Mouse (Mus musculus) C2C12 (cell line): ENCODE results near the gene Glipr1. TPM values are rescaled to one million over a fixed set of nuclear protein-coding genes. Genes with fewer than 3 reads are reported as not detected.
"Not testable (repeated sequence)": the region's sequence is repeated elsewhere in the genome, so short reads cannot be mapped to it uniquely, and the experiment has no call there.

Experiments
- H3K27me3 ChIP-seq: one replicate; pipeline ENCODE4 v1.6.1; 2011; ENCODE audit not compliant: control insufficient read depth, insufficient read depth, insufficient read length
- H3K36me3 ChIP-seq: one replicate; pipeline ENCODE4 v1.6.1; 2011; ENCODE audit not compliant: control insufficient read depth, insufficient read depth
- H3K4me3 ChIP-seq: one replicate; pipeline ENCODE4 v1.5.1; 2011; ENCODE audit warnings: mild to moderate bottlenecking, control low read depth; ENCODE audit not compliant: poor library complexity, insufficient read depth, severe bottlenecking
- H3K79me2 ChIP-seq: one replicate; pipeline ENCODE4 v1.6.1; 2011; ENCODE audit not compliant: control insufficient read depth, insufficient read depth
- H3K79me3 ChIP-seq: one replicate; pipeline ENCODE4 v1.6.1; 2011; ENCODE audit warnings: low read depth, control low read depth
- H3ac ChIP-seq: one replicate; pipeline ENCODE3; 2011; ENCODE audit warnings: low read depth; ENCODE audit not compliant: control insufficient read depth, insufficient read length
- CEBPB ChIP-seq: IDR thresholded peaks from one replicate; pipeline ENCODE4 v1.6.1; 2011; ENCODE audit warnings: low read depth, mild to moderate bottlenecking, control low read depth, moderate library complexity
- CTCF ChIP-seq: IDR thresholded peaks from one replicate; pipeline ENCODE4 v1.5.1; 2011; ENCODE audit not compliant: control insufficient read depth, insufficient read depth, insufficient read length
- FOSL1 ChIP-seq: IDR thresholded peaks from one replicate; pipeline ENCODE4 v1.8.0; 2011; ENCODE audit warnings: mild to moderate bottlenecking, low read length; ENCODE audit not compliant: poor library complexity, insufficient read depth, severe bottlenecking
- MAX ChIP-seq: IDR thresholded peaks from one replicate; pipeline ENCODE4 v1.6.1; 2011; ENCODE audit warnings: mild to moderate bottlenecking, control low read depth
- MYOD1 ChIP-seq: IDR thresholded peaks from one replicate; pipeline ENCODE4 v1.6.1; 2011; ENCODE audit warnings: low read depth; ENCODE audit not compliant: control insufficient read depth, insufficient read length
- MYOG ChIP-seq: IDR thresholded peaks from one replicate; pipeline ENCODE4 v1.6.1; 2011; ENCODE audit not compliant: control insufficient read depth, insufficient read length; ENCODE audit errors: extremely low read depth
- USF1 ChIP-seq: IDR thresholded peaks from one replicate; pipeline ENCODE4 v1.6.1; 2011; ENCODE audit warnings: low read depth, mild to moderate bottlenecking, control low read depth, moderate library complexity
- long read RNA-seq, 2 experiments: library from polyadenylated mRNA; unstranded; transcript quantifications; one replicate each; pipeline ENCODE4 v2.0.0; 2019 to 2020
- polyA plus RNA-seq: library from polyadenylated mRNA; unstranded; fragments of >200 nt; fragmentation: generic; extraction: Trizol; gene quantifications from one replicate; pipeline ENCODE4 v1.2.1, GENCODE M21; 2012; ENCODE audit warnings: missing spikeins

The Glipr1 gene
- 10.3 TPM for polyA plus RNA-seq
- long read RNA-seq, experiment 1, partial matches to known transcripts: 1 of 4 reads
- long read RNA-seq, experiment 1, other reads (novel, unspliced or antisense): 1 of 4 reads
- long read RNA-seq, experiment 2: 0 reads

DNA sequence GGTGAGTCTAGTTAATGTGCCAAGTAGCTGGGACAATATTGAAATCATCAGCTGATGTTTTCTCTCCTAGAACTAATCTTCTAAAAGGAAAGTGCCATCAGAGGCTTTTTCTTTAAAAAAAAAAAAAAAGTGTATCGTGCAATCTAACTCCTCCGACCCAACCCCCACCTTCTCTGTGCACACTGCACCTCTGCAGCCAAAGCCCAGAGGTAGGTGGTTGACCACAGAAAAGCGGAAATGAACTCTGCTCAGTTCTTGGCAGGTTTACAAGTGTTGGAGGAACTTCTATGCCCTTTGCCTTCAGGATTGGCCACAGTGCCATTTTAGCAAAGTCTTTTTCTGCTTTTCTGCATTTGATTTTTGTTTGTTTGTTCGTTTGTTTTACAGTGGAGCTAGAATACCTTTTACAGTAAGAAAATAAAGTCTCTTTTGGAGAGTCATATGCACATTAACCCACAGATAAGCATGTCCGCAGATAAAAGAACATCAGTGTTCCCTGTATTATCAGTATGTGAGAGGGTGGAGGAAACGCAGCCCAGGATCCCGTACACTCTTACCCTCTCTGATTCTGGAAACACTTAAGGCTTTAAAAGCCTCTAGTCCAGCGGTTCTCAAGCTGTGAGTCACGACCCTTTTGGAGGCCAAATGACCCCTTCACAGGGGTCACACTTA lies at the start of gene Glipr1:
TSS of gene Glipr1 (minus strand) at position 88 of the 672 bp plus-strand sequence.
- H3K4me3 ChIP-seq: no peak within 1 kb of the TSS
- H3K79me2 ChIP-seq: no peaks in the 10 kb centered on the region
- H3K36me3 ChIP-seq: no peaks in the 10 kb centered on the region
- no peak within 1 kb of the TSS for H3ac ChIP-seq
- no peaks in the 10 kb centered on the region for H3K79me3 ChIP-seq
- TF ChIP-seq MAX (no peak), USF1 (no peak), CTCF (no peak), FOSL1 (no peak), CEBPB (no peak), MYOD1 (no peak), MYOG (no peak)
- H3K27me3 ChIP-seq: no peaks in the 10 kb centered on the region

DNA sequence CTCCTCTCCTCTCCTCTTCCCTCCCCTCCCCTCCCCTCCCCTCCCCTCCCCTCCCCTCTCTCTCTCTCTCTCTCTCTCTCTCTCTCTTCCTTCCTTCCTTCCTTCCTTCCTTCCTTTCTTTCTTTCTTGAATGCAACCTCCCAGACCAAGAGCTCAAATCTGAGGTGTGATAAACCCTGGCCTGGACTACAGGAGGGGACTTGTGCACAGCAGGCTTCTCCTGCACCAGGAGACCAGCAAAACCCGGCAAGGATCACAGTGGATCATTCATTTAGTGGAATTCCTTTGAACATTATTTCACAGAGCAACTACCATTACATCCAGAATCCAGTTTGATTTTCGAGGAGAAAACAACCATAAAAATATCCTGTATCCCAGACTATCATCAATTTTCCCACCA lies 49.5 kb upstream of the Glipr1 start:
- not testable (repeated sequence) for H3K27me3 ChIP-seq, H3K36me3 ChIP-seq, H3K4me3 ChIP-seq, H3K79me2 ChIP-seq, H3ac ChIP-seq, H3K79me3 ChIP-seq

DNA sequence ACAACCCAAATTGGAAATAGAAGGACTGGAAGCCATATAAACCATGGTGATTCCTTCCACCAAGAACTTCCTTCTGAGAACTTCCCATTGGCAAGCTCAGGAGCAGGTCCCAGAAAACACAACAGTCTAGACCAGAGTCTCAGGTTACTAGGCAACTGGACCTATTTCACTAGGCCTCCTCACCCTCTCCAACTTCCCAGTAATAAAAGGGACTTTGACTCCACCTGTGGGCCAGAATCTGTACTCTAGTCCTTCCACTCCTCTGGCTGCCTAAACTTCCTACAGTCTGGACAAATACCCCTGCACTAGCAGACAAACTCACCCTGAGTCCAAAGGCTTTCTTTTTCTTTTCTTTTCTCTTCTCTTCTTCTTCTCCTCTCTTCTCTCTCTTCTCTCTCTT lies 48.8 kb upstream of the Glipr1 start:
- no peaks in the 10 kb centered on the region for H3K27me3 ChIP-seq
- no peaks in the 10 kb centered on the region for H3K36me3 ChIP-seq
- H3K4me3 ChIP-seq: no peak overlapping the region
- TF ChIP-seq FOSL1 (no peak), CTCF (no peak), USF1 (no peak), CEBPB (no peak), MYOG (no peak), MAX (no peak)
- H3K79me2 ChIP-seq: no peaks in the 10 kb centered on the region
- H3ac ChIP-seq: no peak overlapping the region
- no peaks in the 10 kb centered on the region for H3K79me3 ChIP-seq

DNA sequence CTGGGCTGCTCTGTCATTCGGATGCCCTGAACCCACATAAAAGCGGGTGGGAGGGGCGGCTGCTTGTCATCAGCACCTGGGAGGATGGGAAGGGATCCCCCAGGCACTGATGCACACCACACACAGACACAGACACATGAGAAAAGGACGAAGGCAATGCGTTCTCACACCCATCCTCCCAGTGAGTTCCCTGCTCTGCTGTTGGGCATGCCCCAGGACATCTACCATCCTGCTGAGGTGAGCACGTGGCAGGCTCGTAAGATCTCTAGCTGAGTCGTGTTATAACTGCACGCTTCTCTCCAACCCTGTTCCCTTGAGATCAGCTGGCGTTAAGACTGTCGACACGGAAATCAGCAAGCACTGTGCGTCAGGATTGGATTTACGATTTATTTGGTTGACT lies 41.9 kb upstream of the Glipr1 start:
- H3ac ChIP-seq: not testable (repeated sequence)

DNA sequence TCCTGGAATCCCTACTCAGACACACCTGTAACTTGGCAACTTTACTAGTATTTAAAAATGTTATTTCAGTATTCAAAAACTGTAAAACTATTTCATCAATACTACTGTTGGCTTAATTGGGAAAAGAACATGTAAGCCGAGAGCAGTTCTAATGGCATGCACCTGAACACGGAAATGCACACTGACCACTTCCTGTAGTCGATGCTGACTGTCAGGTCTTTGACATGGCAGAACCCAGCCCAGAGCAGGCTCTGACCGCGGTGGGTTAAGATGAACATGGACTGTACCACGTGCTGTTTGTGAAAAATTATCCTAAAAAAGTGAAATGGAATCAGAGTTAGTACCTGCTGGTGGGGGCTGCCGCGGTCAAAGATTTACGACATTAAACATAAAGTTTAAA lies 41.1 kb upstream of the Glipr1 start:
- not testable (repeated sequence) for H3K79me3 ChIP-seq, H3K27me3 ChIP-seq, H3ac ChIP-seq, H3K79me2 ChIP-seq, H3K36me3 ChIP-seq, H3K4me3 ChIP-seq

More for the DNA sequence above, 41.9 kb upstream of the Glipr1 start:
- not testable (repeated sequence) for H3K79me2 ChIP-seq, H3K36me3 ChIP-seq, H3K79me3 ChIP-seq, H3K4me3 ChIP-seq, H3K27me3 ChIP-seq

DNA sequence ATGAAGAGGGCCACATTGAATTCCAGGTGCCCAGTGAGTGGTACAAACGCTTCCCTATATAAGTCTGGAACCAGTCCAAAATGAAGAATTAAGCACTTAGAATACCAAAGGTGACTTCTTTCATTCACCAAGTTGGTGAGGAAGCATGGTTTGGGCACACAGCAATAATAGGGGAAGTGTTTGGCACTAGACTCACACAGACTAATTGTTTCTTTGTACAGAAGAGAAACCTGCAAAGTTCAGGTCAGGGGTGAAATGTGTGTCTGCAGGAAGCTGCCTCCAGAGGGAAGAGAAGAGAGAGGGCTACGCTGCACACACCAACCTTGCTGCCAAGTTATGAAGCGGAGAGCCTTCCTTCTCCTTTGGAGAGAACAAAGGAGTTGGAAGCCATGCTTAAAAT lies 26.3 kb upstream of the Glipr1 start:
- not testable (repeated sequence) for H3K36me3 ChIP-seq, H3K79me2 ChIP-seq, H3K4me3 ChIP-seq, H3ac ChIP-seq, H3K27me3 ChIP-seq, H3K79me3 ChIP-seq

DNA sequence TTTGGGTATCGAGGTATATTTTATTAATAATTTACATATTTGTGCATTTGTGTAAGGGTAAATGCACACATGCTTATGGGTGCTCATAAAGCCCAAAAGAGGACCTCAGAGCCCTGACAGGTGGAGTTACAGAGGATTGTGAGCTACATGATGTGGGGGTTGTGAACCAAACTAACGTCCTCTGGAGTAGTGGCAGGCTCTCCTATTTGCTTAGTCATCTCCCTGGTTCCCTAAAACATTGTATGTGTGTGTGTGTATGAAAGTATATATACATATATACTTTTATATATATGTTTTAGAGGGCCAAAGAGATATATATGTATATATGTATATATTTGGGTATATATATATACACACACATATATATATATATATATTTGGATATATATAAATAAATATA lies 21.2 kb upstream of the Glipr1 start:
- Histone ChIP-seq H3K4me3 (no peak overlapping the region), H3K79me3 (no peaks in the 10 kb centered on the region), H3K27me3 (no peaks in the 10 kb centered on the region), H3ac (no peak overlapping the region), H3K36me3 (no peaks in the 10 kb centered on the region), H3K79me2 (no peaks in the 10 kb centered on the region)
- TF ChIP-seq USF1 (no peak), MAX (no peak), MYOD1 (no peak), CTCF (no peak), CEBPB (no peak), MYOG (no peak), FOSL1 (no peak)

DNA sequence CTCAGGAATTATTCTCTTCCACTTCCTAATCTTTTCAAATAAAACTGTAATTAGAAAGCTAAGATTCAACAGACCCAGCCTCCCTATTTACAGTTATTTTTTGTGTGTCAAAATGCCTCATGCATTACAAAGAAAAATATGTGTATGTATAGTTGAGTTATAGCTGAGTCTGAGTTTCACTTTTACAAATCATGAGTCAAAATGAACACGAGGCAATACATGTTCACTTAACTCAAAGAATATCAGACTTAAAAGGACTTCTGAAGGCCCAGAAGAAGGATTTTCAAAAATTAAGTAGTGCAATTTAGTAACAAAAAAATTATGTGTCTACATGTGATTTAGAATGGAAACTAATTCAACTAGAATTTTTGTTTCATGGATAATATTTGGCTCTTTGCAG lies 7.1 kb upstream of the Glipr1 start:
- H3K79me3 ChIP-seq, H3ac ChIP-seq, H3K4me3 ChIP-seq, H3K27me3 ChIP-seq, H3K36me3 ChIP-seq, H3K79me2 ChIP-seq: not testable (repeated sequence)
